Mouse (Mus musculus) heart, adult 9 months (tissue): ENCODE results near the gene Abcf2.

Experiments
- DNase-seq, 2 experiments: peaks; one replicate each; pipeline ENCODE4 v3.0.0; 2022; ENCODE audit warnings: low spot score in 2 of 2

Abcf2 gene

DNA sequence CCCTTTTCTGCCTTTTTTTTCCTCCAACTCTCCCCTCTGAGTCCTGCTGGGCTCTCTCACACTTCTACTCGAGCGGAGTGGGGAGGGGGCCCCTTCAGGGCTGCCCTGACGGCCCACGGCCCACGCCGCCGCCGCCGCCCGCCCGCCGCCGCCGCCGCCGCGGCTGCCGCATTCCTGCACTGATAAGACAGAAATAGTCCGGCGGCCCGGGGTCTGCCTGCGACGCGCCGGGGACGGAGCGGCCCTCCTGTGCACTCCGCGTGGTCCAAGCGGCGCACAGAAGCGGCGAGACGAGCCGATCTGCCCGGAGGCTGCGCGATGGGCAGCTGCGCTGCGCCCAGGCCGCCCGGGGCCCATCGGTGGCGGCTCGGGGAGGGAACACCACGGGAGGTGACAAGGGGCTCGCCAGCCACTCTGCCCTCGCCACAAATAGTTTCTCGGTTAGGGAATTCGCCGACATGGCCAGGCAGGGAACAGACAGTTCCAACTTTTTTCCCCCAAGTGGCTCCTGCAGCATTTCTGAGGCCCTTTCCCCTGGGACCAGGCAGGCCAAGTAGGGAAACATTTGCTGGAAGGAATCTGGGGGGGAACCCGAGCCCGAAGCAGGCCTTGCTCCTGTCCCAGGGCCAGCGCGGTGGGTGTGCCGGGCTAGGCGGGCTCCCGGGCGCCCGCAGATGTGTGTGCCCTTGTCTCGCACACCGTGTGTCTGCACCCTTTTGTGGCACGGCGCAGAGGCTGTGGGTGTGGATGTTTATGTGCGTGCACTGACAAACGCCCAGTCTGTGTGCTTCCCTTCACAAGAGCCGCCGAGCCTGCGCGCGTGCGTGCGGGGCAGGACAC lies 24.9 kb upstream of the Abcf2 start:
- DNase-seq: peak; percentile 80 to 82

DNA sequence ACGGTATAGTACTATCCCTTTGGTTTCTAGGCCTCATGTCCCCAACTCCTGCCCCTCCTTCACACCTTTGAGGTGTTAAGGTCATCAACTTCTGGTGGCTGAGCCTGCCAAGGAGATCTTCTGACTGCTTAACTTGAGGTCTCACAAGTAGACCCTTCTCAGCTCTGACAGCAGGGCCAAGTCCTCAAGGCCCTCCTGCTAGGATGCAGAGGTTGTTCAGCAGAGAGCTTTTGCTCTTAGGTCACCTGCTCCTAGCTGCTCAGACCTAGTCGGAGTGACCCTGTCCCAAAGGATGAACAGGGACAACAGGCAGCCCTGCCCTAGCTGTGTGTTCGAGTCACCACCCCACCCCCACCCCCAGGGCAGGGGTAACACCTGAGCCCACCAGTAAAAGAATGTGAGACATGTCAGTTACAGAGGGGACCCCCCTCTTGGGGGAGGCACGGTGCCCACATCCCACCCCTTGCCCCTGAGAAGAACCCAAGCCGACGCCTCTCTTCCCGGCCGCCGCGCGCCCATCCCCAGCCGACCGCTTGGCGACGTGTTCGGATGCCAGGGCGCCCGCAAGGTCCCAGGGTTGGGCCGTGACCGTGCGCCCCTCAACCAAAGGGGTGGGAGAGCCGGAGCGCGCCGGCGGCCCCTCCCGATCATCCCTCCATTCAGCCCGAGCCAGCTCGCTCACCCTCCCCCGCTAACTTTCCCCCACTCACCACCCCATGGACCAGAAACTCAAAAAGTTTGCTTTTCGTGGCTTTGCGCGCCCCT lies 24.0 kb upstream of the Abcf2 start:
- peak in 1 of 2 experiments; percentile 28 for DNase-seq

DNA sequence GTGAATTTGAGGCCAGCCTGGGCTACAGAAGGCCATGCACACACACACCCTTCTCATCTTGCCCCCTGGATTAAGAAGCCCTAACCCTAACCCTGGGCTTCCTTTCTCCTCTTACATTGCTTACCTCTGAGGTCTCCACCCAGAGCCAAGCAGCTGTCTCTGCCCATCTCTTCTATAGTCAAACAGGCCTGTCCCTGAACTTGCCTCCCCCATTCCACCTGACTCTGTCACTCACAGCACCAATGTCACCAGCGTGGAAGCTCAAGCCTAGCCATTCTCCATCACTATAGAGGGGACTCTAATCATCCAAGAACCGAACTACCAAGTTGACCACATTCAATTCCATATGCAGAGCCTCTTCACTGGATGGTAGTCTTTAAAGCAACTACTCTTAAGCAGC lies 23.0 kb upstream of the Abcf2 start:
- no peak for DNase-seq

DNA sequence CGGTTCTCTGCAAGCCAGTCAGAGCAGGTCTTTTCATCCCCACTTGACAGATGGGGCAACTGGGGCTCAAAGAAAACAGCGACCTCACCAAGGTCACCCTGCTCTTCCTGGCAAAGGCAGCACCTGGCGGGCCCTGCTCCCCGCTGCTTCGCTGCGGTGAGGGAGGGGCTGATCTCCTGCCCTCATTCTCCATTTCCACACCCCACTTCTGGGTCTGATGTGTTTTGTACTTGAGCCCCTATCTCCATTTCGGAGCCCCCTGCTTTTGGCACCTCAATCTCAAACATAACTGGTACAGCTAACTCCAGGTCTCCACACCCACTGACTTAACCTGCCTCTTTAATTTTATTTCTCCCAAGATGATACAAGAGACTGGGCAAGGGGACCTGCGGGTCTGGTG lies 21.9 kb upstream of the Abcf2 start:
- DNase-seq: no peak

GRCm38 (mm10) chr5:24598570-24599006 lies 21.3 kb upstream of the Abcf2 start:
- peak; percentile 60 to 62 for DNase-seq

GRCm38 (mm10) chr5:24597901-24598569 lies 20.8 kb upstream of the Abcf2 start:
- no peak for DNase-seq

- peak; percentile 63 to 82 for DNase-seq
These were observed 20.0 kb upstream of the Abcf2 start for GRCm38 (mm10) chr5:24597221-24597728.

DNA sequence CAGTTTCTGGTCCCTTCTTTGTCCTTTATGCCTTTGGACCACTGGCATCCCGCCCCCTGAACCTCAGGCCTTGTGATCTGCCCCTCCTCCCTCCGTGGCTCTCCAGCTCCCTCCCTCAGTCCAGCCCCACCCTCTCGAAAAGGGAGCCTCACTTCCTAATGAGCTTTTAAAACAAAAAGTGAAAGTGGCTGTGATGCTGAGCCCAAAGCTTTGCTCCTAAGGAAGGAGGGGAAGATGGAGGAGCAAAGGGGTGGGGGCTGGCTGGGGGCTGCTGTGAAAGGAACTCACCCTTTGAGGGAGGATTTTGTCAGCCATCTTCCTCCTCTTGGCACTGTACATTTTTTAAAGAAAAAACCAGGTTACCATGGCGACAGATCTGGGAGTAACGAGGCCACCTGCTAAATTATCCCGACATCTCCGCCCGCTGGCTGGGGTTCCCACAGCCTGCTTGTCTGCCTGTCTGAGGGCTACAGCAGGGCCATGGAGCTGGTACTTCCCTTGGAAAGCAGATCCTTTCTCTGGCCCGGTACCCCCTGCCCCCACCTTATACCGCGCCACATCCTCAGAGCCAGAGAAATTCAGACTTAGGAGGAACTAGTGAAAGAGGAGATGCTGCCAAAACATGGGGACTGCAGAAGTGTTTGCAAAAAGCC lies 19.4 kb upstream of the Abcf2 start:
- peak; percentile 57 to 71 for DNase-seq

DNA sequence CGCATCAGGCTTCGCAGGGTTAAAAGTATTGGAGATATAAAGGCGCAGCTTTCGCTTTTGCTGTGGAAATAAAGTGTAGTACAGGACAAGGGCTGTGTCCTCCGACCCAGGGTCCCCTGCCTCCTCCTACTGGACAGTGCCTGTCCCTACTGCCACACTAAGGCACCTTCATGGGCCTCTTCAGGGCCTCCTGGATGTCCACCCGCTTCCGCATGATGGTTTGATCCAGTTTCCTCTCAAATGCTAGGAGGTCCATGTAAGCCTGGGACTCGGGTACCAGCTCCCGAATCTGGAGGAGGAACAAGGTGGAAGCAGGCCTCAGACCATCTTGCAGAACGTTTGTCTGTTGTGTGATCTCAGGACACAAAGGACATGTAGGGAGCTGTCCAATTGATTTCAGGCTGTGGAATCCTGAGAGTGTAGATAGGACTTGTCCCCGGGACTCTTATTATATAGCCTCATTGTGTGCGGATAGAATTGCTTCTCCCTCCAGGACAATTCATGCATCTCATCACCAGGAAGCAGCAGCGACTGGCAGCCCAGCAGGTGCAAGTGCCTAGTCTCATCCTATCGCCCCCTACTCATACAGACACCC lies 18.6 kb upstream of the Abcf2 start:
- DNase-seq: no peak

- no peak for DNase-seq
These were observed 18.0 kb upstream of the Abcf2 start for GRCm38 (mm10) chr5:24595261-24595660.

GRCm38 (mm10) chr5:24594346-24594745 lies 17.1 kb upstream of the Abcf2 start:
- no peak for DNase-seq

GRCm38 (mm10) chr5:24593928-24594327 lies 16.7 kb upstream of the Abcf2 start:
- no peak for DNase-seq

- DNase-seq: no peak
These were observed 16.0 kb upstream of the Abcf2 start for GRCm38 (mm10) chr5:24593230-24593629.

DNA sequence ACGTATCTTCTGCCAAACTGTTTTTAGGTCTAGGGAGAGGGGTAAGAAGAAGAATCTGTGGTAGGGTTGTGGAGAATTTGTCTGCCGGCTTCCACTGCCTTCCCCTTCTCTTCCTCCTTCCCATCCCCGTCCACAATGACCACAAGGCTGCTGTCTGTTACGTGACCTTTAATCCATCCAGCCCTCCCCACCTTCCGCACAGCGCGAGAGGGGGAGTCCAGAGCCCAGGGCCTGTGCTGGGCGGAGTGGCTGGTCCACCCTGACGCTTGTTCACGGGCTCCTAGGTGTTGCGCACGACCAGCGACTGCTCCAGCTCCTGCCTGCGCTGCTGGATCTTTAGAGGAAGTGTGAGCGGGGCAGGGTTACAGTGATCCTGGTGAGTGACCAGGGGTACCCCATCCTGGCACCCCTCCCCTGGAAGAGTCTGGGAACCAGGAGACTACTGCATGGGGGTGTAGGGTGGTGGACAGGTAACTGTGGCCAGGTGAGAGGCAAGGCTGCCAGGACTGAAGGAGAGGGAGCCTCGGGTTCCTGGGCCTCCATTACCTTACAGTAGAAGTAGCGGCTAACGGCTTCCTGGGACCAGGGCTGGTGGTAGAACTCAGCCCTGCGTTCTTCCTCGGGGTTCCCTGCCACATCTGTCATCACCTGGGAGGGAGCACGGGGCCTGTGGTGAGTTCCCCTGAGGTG lies 15.3 kb upstream of the Abcf2 start:
- DNase-seq: no peak

- no peak for DNase-seq
These were observed 14.7 kb upstream of the Abcf2 start for GRCm38 (mm10) chr5:24591796-24592470.

DNA sequence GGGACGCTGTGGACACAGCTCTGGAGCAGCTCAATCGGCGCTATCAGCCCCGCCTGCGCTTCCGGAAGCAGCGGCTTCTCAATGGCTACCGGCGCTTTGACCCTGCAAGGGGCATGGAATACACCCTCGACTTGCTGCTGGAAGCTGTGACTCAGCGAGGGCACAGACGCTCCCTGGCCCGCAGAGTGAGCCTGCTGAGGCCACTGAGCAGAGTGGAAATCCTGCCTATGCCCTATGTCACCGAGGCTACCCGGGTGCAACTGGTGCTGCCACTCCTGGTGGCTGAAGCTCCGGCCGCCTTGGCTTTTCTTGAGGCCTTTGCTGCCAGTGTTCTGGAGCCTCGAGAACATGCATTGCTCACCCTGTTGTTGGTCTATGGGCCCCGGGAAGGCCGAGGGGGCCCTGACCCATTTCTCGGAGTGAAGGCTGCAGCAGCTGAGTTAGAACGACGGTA lies 14.0 kb upstream of the Abcf2 start:
- DNase-seq: no peak

GRCm38 (mm10) chr5:24589511-24590500 lies 12.5 kb upstream of the Abcf2 start:
- DNase-seq: no peak

GRCm38 (mm10) chr5:24587200-24587577 lies 9.9 kb upstream of the Abcf2 start:
- DNase-seq: no peak
